Mouse (Mus musculus) cortical plate, adult 2 months (tissue): ENCODE data around the gene Snurf.

Experiments used
- CTCF ChIP-seq: fragments of 200-500 bp; IDR thresholded peaks from 2 replicates; pipeline ENCODE4 v1.5.1; 2011; ENCODE audit warnings: mild to moderate bottlenecking, control low read depth, low read length; ENCODE audit not compliant: insufficient read depth; ENCODE audit errors: extremely low read depth
- POLR2A ChIP-seq: fragments of 200-500 bp; IDR thresholded peaks from 2 replicates; pipeline ENCODE4 v1.6.1; 2011; ENCODE audit warnings: mild to moderate bottlenecking, low read length, control low read depth; ENCODE audit not compliant: insufficient read depth; ENCODE audit errors: extremely low read depth

DNA sequence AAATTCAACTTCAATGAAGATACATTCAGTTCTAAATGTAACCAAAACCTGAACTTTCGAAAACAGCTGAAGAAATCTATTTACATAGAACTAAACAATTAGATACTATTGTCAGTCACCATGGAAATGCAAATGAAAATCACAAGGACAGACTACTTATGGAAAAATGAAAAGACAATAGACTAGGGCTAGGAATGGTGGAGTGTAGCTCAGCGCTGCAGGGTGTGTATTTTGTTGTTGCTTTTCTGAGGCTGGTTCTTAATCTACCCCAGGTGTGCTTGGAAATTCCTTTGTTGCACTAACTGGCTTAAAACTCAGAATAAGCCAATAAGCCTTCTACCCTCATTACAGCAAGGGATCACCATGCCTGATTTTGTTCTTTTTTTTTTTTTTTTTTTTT, 1.4 kb upstream of the Snurf start:
- TF ChIP-seq POLR2A (no peak), CTCF (no peak)
